Mouse (Mus musculus) MEL (cell line): ENCODE results near the gene Ifna14. TPM values are rescaled to one million over a fixed set of nuclear protein-coding genes. Genes with fewer than 3 reads are reported as not detected.

Experiments
- DNase-seq: peaks from one replicate; pipeline ENCODE4 v3.0.0; 2011; ENCODE audit warnings: low read depth, low spot score
- H3K27ac ChIP-seq: 2 replicates; pipeline ENCODE4 v1.5.1; 2012; ENCODE audit warnings: low read depth, mild to moderate bottlenecking, control low read depth, low read length, moderate library complexity; ENCODE audit not compliant: control insufficient read depth
- H3K27me3 ChIP-seq, 2 experiments: fragments of 150-350 bp in 1 of 2; sonication (generic) in 1 of 2; 2 replicates each; pipeline ENCODE4 v1.6.1; 2012; ENCODE audit warnings: low read length in 2 of 2, mild to moderate bottlenecking in 2 of 2, improper control_type of control experiment in 1 of 2, moderate library complexity in 1 of 2; ENCODE audit not compliant: insufficient read depth in 2 of 2, control insufficient read depth in 1 of 2
- H3K36me3 ChIP-seq, 2 experiments: 2 replicates each; pipeline ENCODE4 v1.6.1; 2012 to 2014; ENCODE audit warnings: low read length in 2 of 2, improper control_type of control experiment in 1 of 2, inconsistent platforms in 1 of 2, mild to moderate bottlenecking in 1 of 2; ENCODE audit not compliant: insufficient read depth in 2 of 2, control insufficient read depth in 1 of 2
- H3K4me1 ChIP-seq, 2 experiments: fragments of 150-350 bp in 1 of 2; sonication (generic) in 1 of 2; 2 replicates each; pipeline ENCODE4 v1.6.1; 2012; ENCODE audit warnings: low read length in 2 of 2, improper control_type of control experiment in 1 of 2, mild to moderate bottlenecking in 1 of 2; ENCODE audit not compliant: insufficient read depth in 2 of 2, control insufficient read depth in 1 of 2
- H3K4me3 ChIP-seq, 2 experiments: fragments of 150-350 bp in 1 of 2; sonication (generic) in 1 of 2; 2 replicates each; pipeline ENCODE4 v1.5.1; 2012; ENCODE audit warnings: low read depth in 2 of 2, low read length in 2 of 2, mild to moderate bottlenecking in 2 of 2, moderate library complexity in 2 of 2, control low read depth in 1 of 2, improper control_type of control experiment in 1 of 2; ENCODE audit not compliant: control insufficient read depth in 1 of 2, insufficient read depth in 1 of 2
- H3K79me2 ChIP-seq: 2 replicates; pipeline ENCODE4 v1.6.1; 2012; ENCODE audit warnings: mild to moderate bottlenecking, low read length, moderate library complexity; ENCODE audit not compliant: control insufficient read depth, poor library complexity, insufficient read depth
- H3K9ac ChIP-seq: 2 replicates; pipeline ENCODE4 v1.6.1; 2012; ENCODE audit warnings: low read depth, mild to moderate bottlenecking, control low read depth, low read length, moderate library complexity; ENCODE audit not compliant: control insufficient read depth, poor library complexity, severe bottlenecking
- H3K9me3 ChIP-seq: fragments of 150-350 bp; sonication (generic); replicated peaks from 2 replicates; pipeline ENCODE4 v1.6.1; 2012; ENCODE audit warnings: mild to moderate bottlenecking, low read length, improper control_type of control experiment, moderate library complexity; ENCODE audit not compliant: insufficient read depth
- CTCF ChIP-seq, 3 experiments: IDR thresholded peaks in 2 of 3; conservative IDR thresholded peaks in 1 of 3; 2 replicates each; pipeline ENCODE4 v1.5.1; 2011 to 2012; ENCODE audit warnings: low read length in 3 of 3, low read depth in 2 of 3, mild to moderate bottlenecking in 2 of 3, improper control_type of control experiment in 1 of 3, inconsistent platforms in 1 of 3, mixed read lengths in 1 of 3, moderate library complexity in 1 of 3; ENCODE audit not compliant: control insufficient read depth in 1 of 3, insufficient read depth in 1 of 3, poor library complexity in 1 of 3, severe bottlenecking in 1 of 3
- ELF1 ChIP-seq: IDR thresholded peaks from 2 replicates; pipeline ENCODE4 v1.6.1; 2014; ENCODE audit warnings: low read depth, mild to moderate bottlenecking, inconsistent platforms, low read length, improper control_type of control experiment, moderate library complexity
- EP300 ChIP-seq, 2 experiments: IDR thresholded peaks; 2 replicates each; pipeline ENCODE4 v1.6.1; 2011; ENCODE audit warnings: improper control_type of control experiment in 2 of 2, low read length in 2 of 2, low read depth in 1 of 2, mild to moderate bottlenecking in 1 of 2
- GABPA ChIP-seq: IDR thresholded peaks from 2 replicates; pipeline ENCODE4 v1.6.1; 2012; ENCODE audit warnings: low read depth, mild to moderate bottlenecking, inconsistent platforms, low read length, improper control_type of control experiment, moderate library complexity
- HCFC1 ChIP-seq: IDR thresholded peaks from 2 replicates; pipeline ENCODE4 v1.6.1; 2012; ENCODE audit warnings: low read depth, mild to moderate bottlenecking, inconsistent platforms, low read length, improper control_type of control experiment, moderate library complexity
- MYC ChIP-seq: IDR thresholded peaks from 2 replicates; pipeline ENCODE4 v1.6.1; 2011; ENCODE audit warnings: low read depth, mild to moderate bottlenecking, low read length, improper control_type of control experiment, moderate library complexity
- NELFE ChIP-seq: IDR thresholded peaks from 2 replicates; pipeline ENCODE4 v1.6.1; 2011; ENCODE audit warnings: low read depth, low read length, improper control_type of control experiment
- RAD21 ChIP-seq: IDR thresholded peaks from 2 replicates; pipeline ENCODE4 v1.6.1; 2011; ENCODE audit warnings: mild to moderate bottlenecking, low read depth, low read length, improper control_type of control experiment
- SIN3A ChIP-seq: IDR thresholded peaks from 2 replicates; pipeline ENCODE4 v1.6.1; 2012; ENCODE audit warnings: low read length, improper control_type of control experiment, inconsistent platforms
- SMC3 ChIP-seq: IDR thresholded peaks from 2 replicates; pipeline ENCODE4 v1.6.1; 2011; ENCODE audit warnings: low read depth, low read length, improper control_type of control experiment
- USF1 ChIP-seq: IDR thresholded peaks from 2 replicates; pipeline ENCODE4 v1.6.1; 2014; ENCODE audit warnings: low read depth, mild to moderate bottlenecking, inconsistent platforms, low read length, improper control_type of control experiment, moderate library complexity
- ZC3H11A ChIP-seq: IDR thresholded peaks from 2 replicates; pipeline ENCODE4 v1.6.1; 2012; ENCODE audit warnings: low read depth, mild to moderate bottlenecking, inconsistent platforms, low read length, improper control_type of control experiment
- ZKSCAN1 ChIP-seq: IDR thresholded peaks from 2 replicates; pipeline ENCODE4 v1.6.1; 2012; ENCODE audit warnings: low read depth, mild to moderate bottlenecking, inconsistent platforms, low read length, improper control_type of control experiment, moderate library complexity
- polyA plus RNA-seq, 2 experiments: library from polyadenylated mRNA; stranded (reverse) in 1 of 2; unstranded in 1 of 2; fragments of >175 nt in 1 of 2; fragments of >200 nt in 1 of 2; gene quantifications; 2 replicates each; pipeline versions ENCODE4 v1.2.1 to v1.2.4; 2012; ENCODE audit warnings: low replicate concordance in 2 of 2, low read depth in 1 of 2; ENCODE audit not compliant: insufficient read length in 2 of 2, insufficient read depth in 1 of 2, missing spikeins in 1 of 2
- total RNA-seq: library from RNA; depleted of rRNA; stranded (reverse); fragments of 300-350 nt; gene quantifications from 2 replicates; pipeline ENCODE4 v1.2.3, GENCODE M21; 2012

Ifna14 gene
- total and polyA plus RNA-seq, 3 experiments: not detected

DNA sequence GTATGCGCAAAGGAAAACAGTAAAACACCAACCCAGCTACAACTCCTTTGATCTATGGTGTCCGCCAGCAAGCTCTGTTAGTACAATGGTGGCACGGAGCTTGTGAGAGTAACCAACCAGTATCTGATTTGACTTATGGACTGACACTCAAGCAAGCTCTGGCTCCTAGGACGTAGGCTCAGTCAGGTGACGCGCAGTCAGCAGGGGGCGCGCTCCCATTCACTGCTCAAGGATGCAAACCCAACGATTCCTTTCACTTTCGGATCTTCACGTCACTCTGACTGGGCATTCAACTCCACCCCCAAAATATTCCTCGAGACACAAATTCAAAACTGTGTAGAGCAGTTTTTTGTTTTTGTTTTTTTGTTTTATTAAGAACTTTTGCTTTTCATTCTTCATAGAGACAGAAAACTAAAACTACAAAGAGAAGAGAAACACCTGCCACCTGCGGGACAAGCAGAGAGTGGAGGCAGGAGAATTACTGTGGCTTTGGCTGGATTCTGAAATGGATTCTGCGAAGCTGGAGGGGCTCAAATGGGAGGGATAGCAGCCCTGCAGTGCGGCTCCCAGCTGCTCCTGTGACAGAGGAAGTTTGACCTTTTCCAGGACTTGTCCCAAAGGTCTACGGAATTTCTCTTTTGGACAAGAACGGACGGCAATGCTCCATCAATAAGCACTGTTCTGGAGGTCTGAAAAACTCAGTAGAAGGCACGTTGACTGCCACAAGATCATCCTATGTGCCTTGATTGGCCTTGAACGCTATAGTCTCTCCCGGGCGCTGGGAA, 21.2 kb downstream of the Ifna14 start (continued):
- TF ChIP-seq ELF1: no peak
- no peak; a peak in 1 of 4 replicates for TF ChIP-seq EP300 (IDR thresholded peaks at IDR 0.05; ENCODE audit: low read depth in 1 of 2, low read length in 2 of 2)
- TF ChIP-seq ZKSCAN1: no peak
- no peak for TF ChIP-seq NELFE

DNA sequence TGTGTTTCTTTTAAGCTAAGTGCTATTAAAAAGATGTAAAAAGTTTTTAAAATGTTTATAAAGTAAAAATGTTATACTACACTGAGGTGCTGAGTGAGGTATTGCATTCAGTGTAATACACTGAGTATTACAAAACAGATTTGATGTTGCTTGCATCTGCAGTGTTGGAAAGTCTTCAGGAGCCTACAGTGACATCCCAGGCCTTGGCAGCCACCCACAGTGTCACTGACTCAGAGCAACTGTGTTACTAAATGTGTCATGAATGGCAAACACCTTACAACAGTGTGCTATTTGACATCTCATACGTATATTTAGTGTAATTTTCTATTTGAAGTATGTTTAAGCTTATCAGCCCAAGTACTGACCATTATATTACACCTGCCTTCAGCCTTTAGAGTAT, 23.6 kb downstream of the Ifna14 start:
- TF ChIP-seq MYC (no peak), HCFC1 (no peak), ZKSCAN1 (no peak)
- Histone ChIP-seq H3K4me1 (peaks cover 2 to 3% of the 10 kb centered on the region in 2 experiments; a peak in 1 of 4 replicates), H3K9me3 (no peaks in the 10 kb centered on the region), H3K9ac (no peak overlapping the region), H3K79me2 (no peaks in the 10 kb centered on the region), H3K4me3 (no peak overlapping the region), H3K27me3 (no peaks in the 10 kb centered on the region; a peak in 1 of 4 replicates), H3K36me3 (peaks cover 0 to 2% of the 10 kb centered on the region in 2 experiments; a peak in 2 of 4 replicates), H3K27ac (no peak overlapping the region)
- DNase-seq: no peak

DNA sequence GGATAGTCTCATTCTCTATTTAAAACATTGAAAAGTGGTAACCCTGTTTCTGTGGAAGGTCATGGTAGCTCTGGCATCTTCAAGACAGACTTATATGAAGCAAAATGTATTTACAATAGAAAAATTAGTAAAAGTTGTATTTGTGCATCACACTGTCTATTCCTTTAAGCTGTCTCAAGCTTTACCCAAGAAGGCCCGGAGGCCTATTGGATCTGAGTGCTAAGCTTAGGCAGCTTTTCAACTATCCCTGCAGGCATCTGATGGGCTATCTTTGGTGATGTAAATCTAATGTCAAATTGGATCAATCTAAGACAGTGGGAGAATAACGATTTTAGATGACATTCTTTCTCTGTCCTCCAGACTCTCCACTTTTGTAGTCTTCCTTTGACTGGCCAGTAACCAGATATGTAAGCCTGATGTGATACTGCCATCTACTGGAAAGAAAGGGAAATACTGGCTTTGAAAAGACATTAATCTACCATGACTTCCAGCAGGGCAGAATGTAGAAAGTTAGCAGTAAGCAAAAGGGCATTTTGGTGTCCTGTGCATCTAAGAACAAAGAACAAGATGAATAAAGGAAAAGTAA, 27.9 kb downstream of the Ifna14 start:
- peak; percentile 79 for DNase-seq
- H3K79me2 ChIP-seq: no peaks in the 10 kb centered on the region
- H3K4me1 ChIP-seq: no peaks in the 10 kb centered on the region
- H3K4me3 ChIP-seq: no peak overlapping the region
- no peaks in the 10 kb centered on the region for H3K27me3 ChIP-seq
- H3K9me3 ChIP-seq: no peaks in the 10 kb centered on the region
- H3K36me3 ChIP-seq: peaks cover 0 to 2% of the 10 kb centered on the region in 2 experiments; a peak in 2 of 4 replicates
- no peak overlapping the region for H3K27ac ChIP-seq
- no peak overlapping the region for H3K9ac ChIP-seq
- TF ChIP-seq USF1 (no peak), CTCF (IDR thresholded peaks at IDR 0.05 in 2 of 3, conservative IDR thresholded peaks at IDR 0.05 in 1 of 3; ENCODE audit: control insufficient read depth in 1 of 3, insufficient read depth in 1 of 3, low read depth in 2 of 3, low read length in 3 of 3, poor library complexity in 1 of 3, severe bottlenecking in 1 of 3) (peak; percentile 24 to 92 (median 78); a peak in 5 of 6 replicates), SIN3A (peak; percentile 39; the same call in 1 of the 2 replicates), SMC3 (peak; percentile 90), RAD21 (peak; percentile 99), GABPA (no peak), ZC3H11A (peak; percentile 86)
